Mouse (Mus musculus): ENCODE measurements around the gene Rad51. TPM values are rescaled to one million over a fixed set of nuclear protein-coding genes. Genes with fewer than 3 reads are reported as not detected.

Gene Rad51
- total and polyA plus RNA-seq, 3 experiments = 37.2 to 40.3 (median 40.0) TPM

DNA sequence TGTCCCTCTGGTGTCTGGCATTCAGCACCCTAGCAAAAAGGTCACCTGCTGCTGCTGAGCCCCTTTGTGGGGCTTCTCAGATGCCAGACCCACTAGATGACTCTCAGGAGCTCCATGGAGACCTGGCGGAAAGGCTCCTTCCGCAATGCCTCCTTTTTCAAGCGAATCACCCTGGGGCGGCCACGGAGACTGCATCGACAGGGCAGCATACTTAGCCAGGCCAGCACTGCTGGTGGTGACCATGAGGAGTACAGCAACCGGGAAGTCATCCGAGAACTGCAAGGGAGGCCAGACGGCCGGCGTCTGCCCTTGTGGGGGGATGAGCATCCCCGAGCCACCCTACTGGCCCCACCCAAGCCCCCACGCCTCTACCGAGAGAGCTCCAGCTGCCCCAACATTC, 62.3 kb downstream of the Rad51 start:
- Histone ChIP-seq H3K36me3 (replicated peaks) (peaks cover 77% of the 10 kb centered on the region), H3K27me3 (ENCODE audit: insufficient read depth, low read length) (no peaks in the 10 kb centered on the region), H3K4me3 (ENCODE audit: low read depth, low read length) (no peak overlapping the region), H3K9me3 (replicated peaks) (no peaks in the 10 kb centered on the region), H3K4me1 (ENCODE audit: insufficient read depth, low read depth, low read length) (peaks cover 32% of the 10 kb centered on the region)
- TF ChIP-seq GATA1 (IDR thresholded peaks at IDR 0.05; ENCODE audit: borderline replicate concordance, low read length) = no peak
- TF ChIP-seq POLR2AphosphoS5 (IDR thresholded peaks at IDR 0.05; ENCODE audit: insufficient replicate concordance, low read depth, low read length) = no peak
- TF ChIP-seq TAL1 (conservative IDR thresholded peaks at IDR 0.05; ENCODE audit: low read depth, low read length) = no peak
- no peak for TF ChIP-seq CTCF (IDR thresholded peaks at IDR 0.05; ENCODE audit: low read depth, low read length)
- TF ChIP-seq GATA2 (IDR thresholded peaks at IDR 0.05; ENCODE audit: borderline replicate concordance, low read depth, low read length) = no peak
- ATAC-seq (ENCODE audit: extremely low read depth, insufficient number of reproducible peaks, low FRiP score, poor library complexity, severe bottlenecking) = no peak
- DNase-seq (ENCODE audit: low spot score) = no peak

DNA sequence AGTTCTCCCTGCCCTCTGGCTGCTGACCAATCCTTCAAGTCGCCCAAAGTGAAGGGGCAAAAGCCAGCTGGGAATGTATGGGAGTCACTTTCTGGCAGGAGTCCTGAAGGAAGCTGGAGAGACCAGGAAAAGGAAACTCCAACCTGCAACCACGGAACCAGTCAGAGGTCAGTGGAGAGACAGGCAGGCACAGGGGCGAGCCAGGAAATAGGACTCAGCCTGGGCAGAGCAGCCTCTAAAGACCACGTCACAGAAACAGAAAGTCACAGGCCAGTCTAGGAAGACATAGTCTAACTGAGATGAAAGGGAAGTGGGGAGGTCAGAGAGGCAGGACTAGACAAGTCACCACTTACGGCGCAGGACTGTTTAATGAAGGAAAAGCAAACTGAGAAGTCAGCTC, 63.0 kb downstream of the Rad51 start:
- ATAC-seq (ENCODE audit: extremely low read depth, insufficient number of reproducible peaks, low FRiP score, poor library complexity, severe bottlenecking) (no peak), DNase-seq (ENCODE audit: low spot score) (no peak)
- Histone ChIP-seq H3K27me3 (ENCODE audit: insufficient read depth, low read length) (no peaks in the 10 kb centered on the region), H3K4me3 (ENCODE audit: low read depth, low read length) (no peak overlapping the region), H3K4me1 (ENCODE audit: insufficient read depth, low read depth, low read length) (peaks cover 29% of the 10 kb centered on the region), H3K36me3 (replicated peaks) (peaks cover 82% of the 10 kb centered on the region), H3K9me3 (replicated peaks) (no peaks in the 10 kb centered on the region)
- TF ChIP-seq CTCF (IDR thresholded peaks at IDR 0.05; ENCODE audit: low read depth, low read length) = no peak
- TF ChIP-seq GATA1 (IDR thresholded peaks at IDR 0.05; ENCODE audit: borderline replicate concordance, low read length) = no peak
- TF ChIP-seq TAL1 (conservative IDR thresholded peaks at IDR 0.05; ENCODE audit: low read depth, low read length) = no peak
- no peak for TF ChIP-seq POLR2AphosphoS5 (IDR thresholded peaks at IDR 0.05; ENCODE audit: insufficient replicate concordance, low read depth, low read length)
- TF ChIP-seq GATA2 (IDR thresholded peaks at IDR 0.05; ENCODE audit: borderline replicate concordance, low read depth, low read length) = no peak

DNA sequence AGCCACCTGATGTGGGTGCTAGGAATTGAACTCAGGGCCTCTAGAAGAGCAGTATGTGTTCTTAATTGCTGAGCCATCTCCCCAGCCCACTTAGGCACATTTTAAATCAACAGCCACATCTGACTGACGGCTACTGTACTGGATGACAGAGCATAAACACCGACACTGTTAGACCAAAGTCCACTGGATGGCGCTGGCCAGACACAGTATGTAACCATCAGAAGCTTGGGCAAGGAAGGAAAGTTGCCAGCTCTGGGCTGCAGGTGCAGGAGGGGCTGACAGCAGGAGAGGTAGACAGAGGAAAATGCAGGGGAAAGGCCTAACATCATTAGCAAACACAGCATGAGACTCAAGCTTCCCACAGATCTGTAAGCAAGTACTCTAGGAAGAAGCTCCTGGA, 64.2 kb downstream of the Rad51 start:
- Histone ChIP-seq H3K4me1 (ENCODE audit: insufficient read depth, low read depth, low read length) (peaks cover 27% of the 10 kb centered on the region), H3K36me3 (replicated peaks) (peaks cover 82% of the 10 kb centered on the region), H3K27me3 (ENCODE audit: insufficient read depth, low read length) (no peaks in the 10 kb centered on the region), H3K9me3 (replicated peaks) (no peaks in the 10 kb centered on the region), H3K4me3 (ENCODE audit: low read depth, low read length) (no peak overlapping the region)
- DNase-seq (ENCODE audit: low spot score) (no peak), ATAC-seq (ENCODE audit: extremely low read depth, insufficient number of reproducible peaks, low FRiP score, poor library complexity, severe bottlenecking) (no peak)
- no peak for TF ChIP-seq POLR2AphosphoS5 (IDR thresholded peaks at IDR 0.05; ENCODE audit: insufficient replicate concordance, low read depth, low read length)
- TF ChIP-seq GATA2 (IDR thresholded peaks at IDR 0.05; ENCODE audit: borderline replicate concordance, low read depth, low read length) = no peak
- TF ChIP-seq CTCF (IDR thresholded peaks at IDR 0.05; ENCODE audit: low read depth, low read length) = no peak
- TF ChIP-seq TAL1 (conservative IDR thresholded peaks at IDR 0.05; ENCODE audit: low read depth, low read length) = no peak
- TF ChIP-seq GATA1 (IDR thresholded peaks at IDR 0.05; ENCODE audit: borderline replicate concordance, low read length) = no peak

DNA sequence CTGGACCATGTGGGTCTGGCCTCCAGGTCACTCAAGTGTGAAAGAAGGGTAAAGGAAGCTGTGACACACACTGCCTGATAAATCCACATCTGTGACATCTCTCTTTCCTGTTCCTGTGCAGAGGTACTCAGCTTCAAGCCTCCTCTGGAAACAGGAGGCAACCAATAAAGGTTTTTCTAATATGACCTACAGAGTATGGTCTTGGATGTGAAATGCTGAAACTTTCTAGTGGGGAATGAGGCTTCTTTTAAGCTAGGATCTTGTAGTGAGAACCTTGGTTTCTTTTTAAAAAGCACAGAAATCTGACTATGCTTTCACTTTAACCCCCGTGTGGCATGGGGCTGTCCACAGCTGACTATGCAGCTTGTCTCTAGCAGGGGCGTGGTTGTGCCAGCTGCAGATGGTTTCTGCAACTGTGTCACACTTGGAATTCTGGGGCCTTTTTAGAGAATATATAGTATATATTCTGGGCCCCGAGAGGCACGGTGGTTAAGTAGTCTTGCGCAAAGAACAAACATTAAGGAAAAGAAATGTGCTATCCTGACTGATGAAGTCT, 64.9 kb downstream of the Rad51 start:
- Histone ChIP-seq H3K4me1 (ENCODE audit: insufficient read depth, low read depth, low read length) (peaks cover 20% of the 10 kb centered on the region), H3K4me3 (ENCODE audit: low read depth, low read length) (no peak overlapping the region), H3K9me3 (replicated peaks) (no peaks in the 10 kb centered on the region), H3K27me3 (ENCODE audit: insufficient read depth, low read length) (no peaks in the 10 kb centered on the region), H3K36me3 (replicated peaks) (peaks cover 80% of the 10 kb centered on the region)
- DNase-seq (ENCODE audit: low spot score) = no peak
- ATAC-seq (ENCODE audit: extremely low read depth, insufficient number of reproducible peaks, low FRiP score, poor library complexity, severe bottlenecking) = no peak
- TF ChIP-seq CTCF (IDR thresholded peaks at IDR 0.05; ENCODE audit: low read depth, low read length) = no peak
- no peak for TF ChIP-seq TAL1 (conservative IDR thresholded peaks at IDR 0.05; ENCODE audit: low read depth, low read length)
- no peak for TF ChIP-seq GATA1 (IDR thresholded peaks at IDR 0.05; ENCODE audit: borderline replicate concordance, low read length)
- no peak for TF ChIP-seq POLR2AphosphoS5 (IDR thresholded peaks at IDR 0.05; ENCODE audit: insufficient replicate concordance, low read depth, low read length)
- no peak for TF ChIP-seq GATA2 (IDR thresholded peaks at IDR 0.05; ENCODE audit: borderline replicate concordance, low read depth, low read length)

DNA sequence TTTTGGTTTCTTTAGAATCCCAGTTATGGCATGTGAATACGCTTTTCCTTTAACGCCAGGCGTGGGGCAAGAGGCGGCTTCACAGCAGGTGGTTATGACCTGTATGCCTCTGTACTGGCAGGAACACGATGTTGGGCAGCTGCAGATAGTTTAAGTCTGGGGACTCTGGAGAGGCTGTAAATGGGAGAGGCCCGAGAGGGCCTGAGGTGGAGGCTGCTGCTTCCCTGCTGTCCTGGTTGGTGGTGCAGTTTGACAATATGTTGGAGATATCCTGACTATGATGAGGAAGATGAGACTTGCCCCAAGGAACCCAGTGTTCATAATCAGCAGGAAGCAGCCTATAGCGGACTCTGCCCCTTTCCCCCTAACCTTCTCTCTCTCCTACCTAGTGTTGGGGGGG, 70.3 kb downstream of the Rad51 start:
- TF ChIP-seq CTCF (IDR thresholded peaks at IDR 0.05; ENCODE audit: low read depth, low read length) (no peak), GATA1 (IDR thresholded peaks at IDR 0.05; ENCODE audit: borderline replicate concordance, low read length) (no peak), POLR2AphosphoS5 (IDR thresholded peaks at IDR 0.05; ENCODE audit: insufficient replicate concordance, low read depth, low read length) (no peak), TAL1 (conservative IDR thresholded peaks at IDR 0.05; ENCODE audit: low read depth, low read length) (no peak), GATA2 (IDR thresholded peaks at IDR 0.05; ENCODE audit: borderline replicate concordance, low read depth, low read length) (no peak)
- no peak for DNase-seq (ENCODE audit: low spot score)
- peaks cover 80% of the 10 kb centered on the region for H3K36me3 ChIP-seq (replicated peaks)
- H3K4me1 ChIP-seq (ENCODE audit: insufficient read depth, low read depth, low read length) = no peaks in the 10 kb centered on the region
- ATAC-seq (ENCODE audit: extremely low read depth, insufficient number of reproducible peaks, low FRiP score, poor library complexity, severe bottlenecking) = no peak
- no peaks in the 10 kb centered on the region for H3K27me3 ChIP-seq (ENCODE audit: insufficient read depth, low read length)
- H3K4me3 ChIP-seq (ENCODE audit: low read depth, low read length) = no peak overlapping the region
- no peaks in the 10 kb centered on the region for H3K9me3 ChIP-seq (replicated peaks)

DNA sequence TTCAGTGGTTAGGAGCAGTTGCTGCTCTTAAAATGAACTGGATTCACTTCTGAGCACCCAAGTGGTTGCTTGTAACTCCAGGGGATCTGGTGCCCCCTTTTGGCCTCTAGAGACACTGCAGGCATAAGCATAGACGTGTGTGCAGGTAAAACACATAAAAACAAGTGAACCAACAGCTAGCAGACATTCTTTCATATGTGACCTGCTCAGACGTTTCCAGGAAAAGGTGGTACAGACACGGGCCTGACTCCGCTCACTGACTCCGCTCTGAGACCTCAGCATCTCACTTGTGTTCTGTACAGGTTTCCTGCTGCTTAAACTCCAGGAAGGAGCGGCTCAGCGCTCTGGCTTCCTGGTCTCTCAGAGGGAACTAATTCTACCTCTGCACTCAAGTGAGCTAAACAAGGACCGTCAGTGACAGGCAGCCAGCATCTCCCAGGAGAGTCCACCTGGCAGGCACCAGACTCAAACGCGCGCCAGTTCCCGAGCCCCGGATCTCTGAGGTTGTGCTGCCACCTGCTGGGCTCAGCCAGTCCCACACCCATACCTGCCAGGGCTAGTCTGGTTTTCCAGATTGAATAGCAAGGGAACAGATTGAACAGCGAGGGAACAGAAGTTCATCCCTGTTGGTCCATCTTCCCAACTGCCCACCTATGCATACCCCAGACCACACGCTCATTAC, 76.6 kb downstream of the Rad51 start:
- TF ChIP-seq CTCF (IDR thresholded peaks at IDR 0.05; ENCODE audit: low read depth, low read length) (peak; percentile 79), GATA1 (IDR thresholded peaks at IDR 0.05; ENCODE audit: borderline replicate concordance, low read length) (no peak), TAL1 (conservative IDR thresholded peaks at IDR 0.05; ENCODE audit: low read depth, low read length) (no peak), GATA2 (IDR thresholded peaks at IDR 0.05; ENCODE audit: borderline replicate concordance, low read depth, low read length) (no peak), POLR2AphosphoS5 (IDR thresholded peaks at IDR 0.05; ENCODE audit: insufficient replicate concordance, low read depth, low read length) (no peak)

More for the DNA sequence above, 76.6 kb downstream of the Rad51 start:
- no peaks in the 10 kb centered on the region for H3K27me3 ChIP-seq (ENCODE audit: insufficient read depth, low read length)
- peak overlapping the region; percentile 66; the same call in 1 of the 2 replicates for H3K4me3 ChIP-seq (ENCODE audit: low read depth, low read length)
- H3K9me3 ChIP-seq (replicated peaks) = no peaks in the 10 kb centered on the region
- peaks cover 33% of the 10 kb centered on the region for H3K36me3 ChIP-seq (replicated peaks)
- ATAC-seq (ENCODE audit: extremely low read depth, insufficient number of reproducible peaks, low FRiP score, poor library complexity, severe bottlenecking) (peak; percentile 57), DNase-seq (ENCODE audit: low spot score) (peak; percentile 71)
- H3K4me1 ChIP-seq (ENCODE audit: insufficient read depth, low read depth, low read length) = peaks cover 21% of the 10 kb centered on the region
